Mouse (Mus musculus): ENCODE results near the gene Olfr593. TPM values are rescaled to one million over a fixed set of nuclear protein-coding genes. Genes with fewer than 3 reads are reported as not detected.
"Not testable (repeated sequence)": the region's sequence is repeated elsewhere in the genome, so short reads cannot be mapped to it uniquely, and the experiment has no call there.

Olfr593 gene
- total RNA-seq (2021) = not detected in 2 replicates
- long read RNA-seq = 0 reads

DNA sequence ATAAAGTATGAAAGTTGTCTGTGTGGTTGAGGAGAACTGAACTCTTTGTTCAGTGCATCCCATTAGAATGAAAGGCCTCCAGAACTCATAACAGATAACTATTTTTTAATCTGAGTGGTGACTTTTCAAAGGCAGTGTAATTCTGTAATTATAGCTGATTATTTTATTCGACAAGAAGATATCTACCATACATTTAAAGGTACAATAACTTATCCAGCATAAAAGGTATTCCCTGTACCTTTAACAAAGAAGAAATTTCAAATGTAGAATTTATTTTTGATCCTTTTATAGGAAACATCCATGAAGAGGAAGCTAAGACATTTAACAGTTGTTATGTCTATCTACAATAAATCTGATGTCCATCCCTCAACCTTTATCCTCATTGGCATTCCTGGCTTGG, at the start of gene Olfr593:
Olfr593 (plus strand) TSS at position 301 of the 400 bp plus-strand sequence.
- no peak for DNase-seq

DNA sequence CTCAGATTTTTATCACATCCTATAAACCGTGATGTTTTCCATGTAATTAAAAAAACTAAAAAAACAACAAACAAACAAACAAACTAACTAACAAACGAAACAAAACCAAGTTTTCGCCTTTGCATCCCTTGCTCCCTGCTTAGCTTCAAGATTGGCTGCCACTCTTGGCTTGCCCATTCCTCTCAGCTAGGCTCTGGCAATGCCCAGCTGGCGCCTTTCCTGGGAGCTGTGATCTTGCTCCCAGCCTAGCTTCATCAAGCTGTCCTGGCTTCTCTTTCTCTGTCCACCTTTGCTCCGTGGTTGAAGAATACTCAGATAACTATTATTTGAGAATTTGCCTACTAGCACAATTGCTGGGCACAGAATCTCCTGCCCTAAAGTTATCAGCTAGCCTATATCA, 42.0 kb upstream of the Olfr593 start:
- DNase-seq = no peak

DNA sequence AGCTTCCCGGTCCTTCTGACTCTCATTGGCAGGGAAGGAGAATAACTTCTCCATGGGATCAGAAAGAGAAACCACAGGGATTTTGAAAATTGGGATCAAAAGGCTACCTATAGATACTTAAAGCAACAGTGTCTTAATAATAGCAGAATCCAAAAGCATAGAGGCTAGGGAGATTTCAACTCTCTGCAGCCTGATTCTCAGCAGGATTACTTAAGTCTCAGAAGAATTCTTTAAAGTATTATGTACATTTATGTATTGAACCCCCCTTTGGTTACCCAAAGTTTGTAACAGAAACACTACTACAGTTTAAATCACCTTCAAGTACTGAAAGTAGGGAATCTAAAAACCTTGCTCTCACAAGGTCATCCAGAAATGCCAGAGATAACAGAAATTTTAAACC, 33.4 kb upstream of the Olfr593 start, which contains the start of gene Olfr591:
Olfr591 (minus strand) TSS at position 101 of the 400 bp plus-strand sequence.
- DNase-seq = no peak

DNA sequence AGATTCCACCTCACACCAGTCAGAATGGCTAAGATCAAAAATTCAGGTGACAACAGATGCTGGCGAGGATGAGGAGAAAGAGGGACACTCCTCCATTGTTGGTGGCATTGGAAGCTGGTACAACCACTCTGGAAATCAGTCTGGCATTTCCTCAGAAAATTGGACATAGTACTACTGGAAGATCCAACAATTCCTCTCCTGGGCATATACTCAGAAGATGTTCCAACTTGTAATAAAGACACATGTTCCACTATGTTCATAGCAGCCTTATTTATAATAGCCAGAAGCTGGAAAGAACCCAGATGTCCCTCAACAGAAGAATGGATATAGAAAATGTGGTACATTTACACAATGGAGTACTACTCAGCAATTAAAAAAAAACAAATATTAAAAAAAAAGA, 27.2 kb upstream of the Olfr593 start, which contains the start of gene Olfr592:
Olfr592 (plus strand) TSS at position 301 of the 400 bp plus-strand sequence.
- not testable (repeated sequence) for DNase-seq

DNA sequence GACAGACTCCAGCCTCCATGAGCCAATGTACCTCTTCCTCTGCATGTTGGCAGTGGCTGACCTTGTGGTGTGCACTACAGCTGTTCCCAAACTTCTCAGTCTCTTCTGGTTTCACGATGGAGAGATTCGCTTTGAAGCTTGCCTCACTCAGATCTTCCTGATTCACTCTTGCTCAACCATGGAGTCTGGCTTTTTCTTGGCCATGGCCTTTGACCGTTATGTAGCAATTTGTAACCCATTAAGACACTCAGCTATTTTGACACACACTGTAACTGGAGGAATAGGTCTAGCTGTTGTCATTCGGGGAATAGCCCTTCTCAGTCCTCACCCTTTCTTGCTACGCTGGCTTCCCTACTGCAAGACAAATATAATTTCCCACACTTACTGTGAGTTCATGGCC, 388 bp downstream of the Olfr593 start:
- DNase-seq = not testable (repeated sequence)

DNA sequence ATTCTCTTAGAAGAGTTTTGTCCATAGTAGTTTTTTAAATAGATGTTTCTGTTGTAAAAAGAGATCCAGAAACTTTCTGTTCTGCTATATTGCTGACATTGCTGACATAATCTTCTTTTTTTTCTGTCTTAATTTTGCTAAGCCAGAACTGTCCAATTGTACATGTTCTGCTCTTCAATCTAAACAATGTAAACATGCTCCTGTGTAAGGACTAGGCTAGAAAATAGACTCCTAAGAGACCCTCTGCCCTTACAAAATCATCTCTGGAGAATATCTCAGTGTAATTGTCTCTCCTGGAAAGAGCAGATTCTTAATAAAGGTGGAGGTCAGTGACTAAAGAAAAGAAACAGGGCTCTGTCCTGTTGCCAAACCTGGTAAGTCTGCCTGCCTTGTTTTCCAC, 5.0 kb downstream of the Olfr593 start, which contains the start of gene Olfr594:
Olfr594 (plus strand) TSS at position 301 of the 400 bp plus-strand sequence.
- DNase-seq = no peak

DNA sequence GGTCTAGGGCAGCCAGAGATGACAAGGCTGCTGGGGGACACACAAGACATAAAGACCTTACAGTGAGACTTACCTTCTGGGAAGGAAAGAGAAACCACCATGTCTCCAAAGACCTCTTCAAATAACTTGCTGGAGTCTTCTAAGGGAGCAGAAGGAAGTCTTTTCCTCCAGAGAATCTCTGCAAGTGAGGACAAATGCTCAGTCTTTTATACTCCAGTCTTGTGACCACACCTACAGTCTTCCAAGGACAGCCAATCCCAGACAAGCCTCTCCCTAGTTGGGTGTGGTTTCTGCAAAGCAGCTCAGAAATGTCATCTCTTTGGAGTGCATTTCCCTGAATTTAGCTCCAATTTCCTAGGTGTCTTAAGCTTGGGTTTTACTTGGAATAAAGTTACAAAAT, 40.7 kb downstream of the Olfr593 start, which contains the start of gene Usp17ld:
Usp17ld (minus strand) TSS at position 101 of the 400 bp plus-strand sequence.
- DNase-seq = not testable (repeated sequence)

Small RNA genes within 50 kb of the gene (microRNA-seq; reads per million reads assigned to microRNA genes)
- 0 reads per million in 2 experiments for gene Gm25171

Other genes starting within 250 kb of the Olfr593 start
- not detected in 2 replicates for gene Olfr576, start 249.2 kb upstream of the Olfr593 start, total RNA-seq (2021)
- not detected in 2 replicates for gene Olfr577, start 235.9 kb upstream of the Olfr593 start, total RNA-seq (2021)
- gene Olfr578, start 222.5 kb upstream of the Olfr593 start, total RNA-seq (2021) = not detected in 2 replicates
- gene Olfr582, start 173.8 kb upstream of the Olfr593 start, total RNA-seq (2021) = not detected in 2 replicates
- gene Olfr583, start 160.6 kb upstream of the Olfr593 start, total RNA-seq (2021) = not detected in 2 replicates
- not detected in 2 replicates for gene Olfr584, start 130.0 kb upstream of the Olfr593 start, total RNA-seq (2021)
- gene Olfr585, start 114.1 kb upstream of the Olfr593 start, total RNA-seq (2021) = not detected in 2 replicates
- not detected in 2 replicates for gene Olfr586, start 86.2 kb upstream of the Olfr593 start, total RNA-seq (2021)
- not detected in 2 replicates for gene Olfr588-ps1, start 71.0 kb upstream of the Olfr593 start, total RNA-seq (2021)
- not detected in 2 replicates for gene Olfr589, start 55.5 kb upstream of the Olfr593 start, total RNA-seq (2021)
- gene Olfr591, start 33.5 kb upstream of the Olfr593 start, total RNA-seq (2021) = not detected in 2 replicates
- not detected in 2 replicates for gene Olfr592, start 27.1 kb upstream of the Olfr593 start, total RNA-seq (2021)
- gene Olfr594, start 5.1 kb downstream of the Olfr593 start, total RNA-seq (2021) = not detected in 2 replicates
- not detected in 2 replicates for gene Usp17ld, start 40.6 kb downstream of the Olfr593 start, total RNA-seq (2021)
- not detected in 2 replicates for gene Olfr596, start 93.8 kb downstream of the Olfr593 start, total RNA-seq (2021)
- gene Olfr597, start 104.5 kb downstream of the Olfr593 start, total RNA-seq (2021) = not detected in 2 replicates
- not detected in 2 replicates for gene Olfr598, start 111.7 kb downstream of the Olfr593 start, total RNA-seq (2021)
- not detected in 2 replicates for gene Olfr599, start 124.1 kb downstream of the Olfr593 start, total RNA-seq (2021)
- gene Olfr600, start 137.8 kb downstream of the Olfr593 start, total RNA-seq (2021) = not detected in 2 replicates
- gene Olfr601, start 150.8 kb downstream of the Olfr593 start, total RNA-seq (2021) = not detected in 2 replicates
- gene Olfr603, start 174.3 kb downstream of the Olfr593 start, total RNA-seq (2021) = not detected in 2 replicates
- not detected in 2 replicates for gene Usp17lc, start 203.2 kb downstream of the Olfr593 start, total RNA-seq (2021)
- gene Olfr605, start 233.6 kb downstream of the Olfr593 start, total RNA-seq (2021) = not detected in 2 replicates
- gene Olfr606, start 237.2 kb downstream of the Olfr593 start, total RNA-seq (2021) = not detected in 2 replicates